Mouse (Mus musculus) liver, embryonic 18 days (tissue): Measurements from ENCODE around the gene Ccdc146. TPM values are rescaled to one million over a fixed set of nuclear protein-coding genes. Genes with fewer than 3 reads are reported as not detected.

Source experiments
- polyA plus RNA-seq: library from polyadenylated mRNA; depleted of rRNA; stranded (reverse); fragments of >200 nt; gene quantifications from 2 replicates; pipeline ENCODE4 v1.2.3, GENCODE M21; 2012; rRNA removed

The Ccdc146 gene
- polyA plus RNA-seq, result 0.01 TPM in 1 of 2 replicates, not detected in the other

GRCm38 (mm10) chr5:21424614-21425602, at the start of gene Ccdc146, which contains the start of gene Fam185a:
Gene Ccdc146 (minus strand): TSS chr5:21424677.
Gene Fam185a (plus strand): TSS chr5:21424958.

DNA sequence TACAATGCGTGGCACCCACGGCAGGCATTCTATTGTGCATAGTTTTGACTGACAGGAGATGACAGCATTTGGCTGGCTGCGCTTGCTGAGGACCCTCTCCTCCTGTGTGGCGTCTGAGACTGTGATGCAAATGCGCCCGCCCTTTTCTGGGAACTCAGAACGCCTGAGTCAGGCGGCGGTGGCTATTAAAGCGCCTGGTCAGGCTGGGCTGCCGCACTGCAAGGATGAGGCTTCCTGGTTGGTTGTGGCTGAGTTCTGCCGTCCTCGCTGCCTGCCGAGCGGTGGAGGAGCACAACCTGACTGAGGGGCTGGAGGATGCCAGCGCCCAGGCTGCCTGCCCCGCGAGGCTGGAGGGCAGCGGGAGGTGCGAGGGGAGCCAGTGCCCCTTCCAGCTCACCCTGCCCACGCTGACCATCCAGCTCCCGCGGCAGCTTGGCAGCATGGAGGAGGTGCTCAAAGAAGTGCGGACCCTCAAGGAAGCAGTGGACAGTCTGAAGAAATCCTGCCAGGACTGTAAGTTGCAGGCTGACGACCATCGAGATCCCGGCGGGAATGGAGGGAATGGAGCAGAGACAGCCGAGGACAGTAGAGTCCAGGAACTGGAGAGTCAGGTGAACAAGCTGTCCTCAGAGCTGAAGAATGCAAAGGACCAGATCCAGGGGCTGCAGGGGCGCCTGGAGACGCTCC, 51.8 kb downstream of the Ccdc146 start, which contains the start of gene Fgl2:
TSS of gene Fgl2 (plus strand) at position 150 of the 687 bp plus-strand sequence.

Other genes starting within 250 kb of the Ccdc146 start
- gene Gsap, start 238.4 kb downstream of the Ccdc146 start, polyA plus RNA-seq, result 2.4 and 2.7 TPM in 2 replicates
- 2.7 and 2.9 TPM in 2 replicates for gene Fgl2, start 52.0 kb downstream of the Ccdc146 start, polyA plus RNA-seq
- gene Fam185a, start 281 bp upstream of the Ccdc146 start, polyA plus RNA-seq, result 2.3 and 2.7 TPM in 2 replicates
- gene Lrrc17, start 118.9 kb upstream of the Ccdc146 start, polyA plus RNA-seq, result 0.90 and 1.1 TPM in 2 replicates
- 0.08 and 0.10 TPM in 2 replicates for gene Fbxl13, start 221.0 kb upstream of the Ccdc146 start, polyA plus RNA-seq
- gene Armc10, start 221.1 kb upstream of the Ccdc146 start, polyA plus RNA-seq, result 9.0 and 9.6 TPM in 2 replicates